Mouse (Mus musculus) layer of hippocampus, adult 18-20 months (tissue): ENCODE measurements around the gene Slc26a10. TPM values are rescaled to one million over a fixed set of nuclear protein-coding genes. Genes with fewer than 3 reads are reported as not detected.
"Not testable (repeated sequence)": the region's sequence is repeated elsewhere in the genome, so short reads cannot be mapped to it uniquely, and the experiment has no call there.

Source experiments
- DNase-seq, 2 experiments: peaks; one replicate each; pipeline ENCODE4 v3.0.0; 2022; ENCODE audit warnings: low spot score in 2 of 2
- total RNA-seq, 2 experiments: library from RNA; stranded (reverse); gene quantifications; 2 replicates each; pipeline ENCODE4 v1.2.3; 2021

Gene Slc26a10
- total RNA-seq, 2 experiments from 2014 or later = 10.2 to 13.5 TPM

- DNase-seq = peak; percentile 69 to 87
Observed at GRCm38 (mm10) chr10:127164631-127165353, 15.7 kb downstream of the Slc26a10 start, which contains the start of gene B4galnt1. Gene B4galnt1, plus strand, starts transcription at chr10:127165225.

DNA sequence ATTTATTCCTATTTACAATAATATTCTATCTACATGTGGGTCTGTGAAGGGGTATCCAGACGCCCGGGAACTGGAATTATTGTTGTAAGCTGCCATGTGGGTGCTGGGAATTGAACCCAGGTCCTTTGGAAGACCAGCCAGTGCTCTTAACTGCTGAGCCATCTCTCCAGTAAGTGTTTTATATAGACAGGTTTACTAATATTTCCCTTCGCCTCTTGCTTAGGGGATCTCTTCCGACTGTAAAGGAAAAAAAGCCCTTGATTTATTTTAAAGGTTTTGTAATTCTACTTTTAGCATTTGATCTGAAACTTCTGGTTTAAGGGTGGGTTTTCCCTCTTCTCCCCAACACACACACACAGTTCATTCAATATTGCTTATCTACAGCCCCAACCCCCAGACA lies 16.3 kb downstream of the Slc26a10 start:
- no peak for DNase-seq

GRCm38 (mm10) chr10:127162771-127163261 lies 17.6 kb downstream of the Slc26a10 start:
- DNase-seq = peak in 1 of 2 experiments; percentile 38

- DNase-seq = no peak
Observed at GRCm38 (mm10) chr10:127160728-127161127, 19.7 kb downstream of the Slc26a10 start.

- DNase-seq = peak in 1 of 2 experiments; percentile 44
Observed at GRCm38 (mm10) chr10:127160081-127160480, 20.4 kb downstream of the Slc26a10 start.

DNA sequence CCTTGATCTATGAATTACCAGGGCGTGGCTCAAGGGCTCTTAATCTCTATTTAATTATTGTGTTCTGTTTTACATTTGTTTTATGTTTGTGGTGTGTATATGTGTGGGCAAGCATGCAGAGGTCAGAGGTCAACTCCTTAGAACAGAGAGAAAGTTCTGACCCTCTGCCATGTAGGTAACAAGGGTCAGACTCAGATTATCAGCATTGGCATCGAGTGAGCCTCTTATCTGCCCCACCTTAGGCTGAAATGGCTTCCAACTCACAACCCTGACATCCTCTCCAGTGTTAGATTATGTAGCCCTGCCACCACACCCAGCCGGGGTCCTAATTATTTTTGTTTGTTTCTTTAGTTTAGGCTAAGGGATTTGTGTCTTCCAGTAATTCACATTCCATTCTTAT lies 22.0 kb downstream of the Slc26a10 start:
- DNase-seq = no peak

DNA sequence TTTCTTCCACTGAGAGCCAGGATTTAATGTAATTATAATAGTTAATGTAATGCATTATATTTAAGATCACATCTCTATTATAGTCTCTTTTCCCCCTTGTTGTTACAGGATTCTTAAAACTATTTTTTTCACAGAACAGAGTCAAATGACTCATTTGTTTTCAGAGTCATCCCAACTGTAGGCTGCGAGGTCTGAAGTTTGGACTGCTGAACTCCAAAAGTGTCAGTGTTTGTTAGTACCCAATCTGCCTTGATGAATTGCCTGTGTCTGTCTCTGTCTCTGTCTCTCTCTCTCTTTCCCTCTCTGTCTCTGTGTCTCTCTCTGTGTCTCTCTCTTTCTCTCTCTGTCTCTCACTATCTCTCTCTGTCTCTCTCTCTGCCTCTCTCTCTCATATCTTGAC lies 23.9 kb downstream of the Slc26a10 start:
- DNase-seq = no peak

GRCm38 (mm10) chr10:127156089-127156488 lies 24.4 kb downstream of the Slc26a10 start:
- no peak for DNase-seq

GRCm38 (mm10) chr10:127154652-127155051 lies 25.8 kb downstream of the Slc26a10 start:
- DNase-seq = no peak

DNA sequence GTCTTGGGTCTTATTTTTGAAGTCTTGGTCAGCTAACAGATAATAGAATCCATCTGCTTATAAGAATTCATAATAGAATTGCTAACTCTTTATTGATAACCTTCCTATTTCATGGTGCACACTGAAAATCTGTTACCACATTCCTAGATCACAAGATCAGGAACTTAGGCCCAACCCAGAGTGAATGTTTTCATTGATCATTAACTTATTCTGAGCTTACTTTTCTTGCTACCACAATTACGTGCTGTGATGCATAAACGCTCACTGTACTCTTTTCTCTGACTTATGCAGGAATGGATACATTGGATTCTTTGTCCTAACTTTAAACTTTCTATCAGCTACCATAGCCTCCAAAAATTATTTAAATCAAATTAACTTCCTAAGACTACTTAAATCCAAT lies 26.2 kb downstream of the Slc26a10 start:
- no peak for DNase-seq

GRCm38 (mm10) chr10:127153323-127153722 lies 27.1 kb downstream of the Slc26a10 start:
- no peak for DNase-seq

DNA sequence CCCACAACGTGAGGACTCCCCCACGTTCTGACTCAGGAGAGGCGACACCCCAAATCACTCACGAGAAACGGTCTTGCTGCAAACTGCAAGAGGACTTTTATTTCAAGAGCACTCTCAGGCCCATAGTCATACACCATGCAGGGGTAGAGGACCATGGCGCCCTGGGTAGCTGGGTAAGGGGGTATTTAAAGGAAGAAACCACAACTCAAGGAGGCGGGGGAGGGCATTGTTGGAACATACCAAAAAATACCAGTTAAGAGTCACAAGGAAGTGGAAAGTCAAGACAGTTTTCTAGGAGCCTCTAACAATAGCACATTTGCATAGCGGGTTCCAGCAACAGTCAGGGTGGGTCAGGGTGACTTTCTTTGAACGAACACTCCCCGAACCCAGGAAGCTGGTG lies 27.9 kb downstream of the Slc26a10 start:
- DNase-seq = not testable (repeated sequence)

- DNase-seq = not testable (repeated sequence)
Observed at GRCm38 (mm10) chr10:127151233-127151632, 29.2 kb downstream of the Slc26a10 start.

- no peak for DNase-seq
Observed at GRCm38 (mm10) chr10:127150471-127150872, 30.0 kb downstream of the Slc26a10 start.

DNA sequence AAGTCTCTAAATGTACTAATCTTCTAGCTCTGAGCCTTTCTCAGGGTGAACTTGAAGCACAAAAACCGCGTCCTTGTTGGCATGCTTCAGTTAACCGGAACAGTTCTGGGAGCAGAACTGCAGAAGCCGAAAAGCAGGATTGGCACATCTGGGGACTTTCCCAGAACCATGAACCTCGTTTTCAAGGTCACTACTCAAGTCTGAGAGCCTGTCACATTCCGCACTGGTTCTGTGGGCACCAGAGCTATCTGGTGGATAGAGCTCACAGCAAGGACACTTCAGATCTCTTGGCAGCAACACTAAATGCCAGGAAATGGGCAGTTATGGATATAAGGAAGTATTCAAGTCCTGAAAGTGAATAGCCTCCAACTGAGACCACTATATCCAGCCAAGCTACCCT lies 33.3 kb downstream of the Slc26a10 start:
- no peak for DNase-seq

GRCm38 (mm10) chr10:127145303-127145702 lies 35.1 kb downstream of the Slc26a10 start:
- no peak for DNase-seq

- DNase-seq = no peak
Observed at GRCm38 (mm10) chr10:127144536-127144935, 35.9 kb downstream of the Slc26a10 start.

DNA sequence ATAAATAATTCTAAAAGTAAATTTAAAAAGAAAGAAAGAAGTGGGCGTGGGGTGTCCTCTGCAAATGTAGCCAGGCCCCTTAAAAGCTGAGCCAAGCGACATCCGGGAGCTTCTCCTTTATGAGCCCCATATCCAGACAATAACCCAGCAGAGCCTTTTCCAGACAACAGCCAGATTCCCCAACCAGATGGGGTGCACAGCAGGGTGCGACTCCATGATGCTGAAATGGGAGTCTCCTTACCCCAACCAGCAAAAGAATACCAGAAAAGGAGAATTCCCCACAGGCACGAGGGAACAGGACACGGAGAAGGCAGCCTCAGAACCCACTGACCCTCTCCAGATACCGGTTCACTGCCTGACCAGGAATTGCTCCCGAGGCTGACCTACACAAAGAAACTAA lies 37.2 kb downstream of the Slc26a10 start:
- DNase-seq = no peak

GRCm38 (mm10) chr10:127141500-127141899 lies 38.9 kb downstream of the Slc26a10 start:
- no peak for DNase-seq

DNA sequence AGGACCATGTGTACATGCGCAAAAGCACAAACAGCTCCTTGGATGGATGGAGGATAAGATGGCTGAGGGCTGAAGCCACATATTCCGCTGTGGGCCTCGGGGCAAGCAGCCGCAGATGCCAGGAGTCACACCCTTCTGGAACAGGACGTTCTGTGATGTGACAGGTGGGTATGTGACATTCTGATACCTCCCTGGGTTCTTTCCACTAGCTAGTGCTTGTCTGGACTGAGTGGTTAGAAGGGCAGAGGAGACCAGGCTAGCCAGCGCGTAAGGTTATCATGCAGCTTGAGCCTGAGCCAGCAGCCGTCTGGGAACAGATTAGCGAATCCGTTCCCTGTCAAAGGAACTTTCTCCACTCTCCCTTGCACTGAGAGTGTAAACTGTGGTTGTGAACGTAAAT lies 39.5 kb downstream of the Slc26a10 start:
- no peak for DNase-seq

DNA sequence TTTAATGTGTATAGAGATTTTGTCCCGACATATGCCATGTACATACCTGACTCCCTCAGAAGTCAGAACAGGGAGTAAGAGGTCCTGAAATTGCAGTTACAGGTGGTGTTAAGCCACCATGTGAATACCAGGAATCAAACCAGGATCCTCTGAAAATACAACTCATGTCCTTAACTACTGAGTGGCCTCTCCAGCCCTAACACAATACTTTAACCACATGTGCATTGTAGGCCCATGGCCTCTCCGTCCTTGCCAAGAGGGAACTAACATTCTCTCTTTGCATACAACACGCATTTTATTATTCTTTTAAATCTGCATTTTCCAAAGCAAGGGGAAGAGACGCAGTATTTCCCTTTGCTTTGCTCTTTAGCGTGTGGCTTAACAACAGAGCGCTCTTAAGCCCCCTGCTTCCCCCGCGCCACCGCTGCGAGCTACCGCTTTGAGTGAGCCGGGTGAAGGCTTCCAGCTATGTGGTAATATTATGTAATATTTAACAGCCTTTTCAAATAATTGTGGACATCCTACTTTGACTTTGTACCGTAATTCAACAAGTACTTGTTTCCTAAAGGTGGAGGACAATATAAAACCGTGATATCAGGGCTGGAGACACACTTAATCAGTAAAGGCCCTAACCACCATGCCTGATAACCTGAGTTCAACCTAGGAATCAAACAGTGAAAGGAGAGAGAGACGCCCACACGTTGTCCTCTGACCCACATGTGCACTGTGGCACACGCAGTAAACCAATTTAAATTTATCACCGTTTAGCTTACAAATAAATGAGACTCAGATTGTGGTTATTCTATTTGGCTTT lies 41.9 kb downstream of the Slc26a10 start:
- no peak for DNase-seq

DNA sequence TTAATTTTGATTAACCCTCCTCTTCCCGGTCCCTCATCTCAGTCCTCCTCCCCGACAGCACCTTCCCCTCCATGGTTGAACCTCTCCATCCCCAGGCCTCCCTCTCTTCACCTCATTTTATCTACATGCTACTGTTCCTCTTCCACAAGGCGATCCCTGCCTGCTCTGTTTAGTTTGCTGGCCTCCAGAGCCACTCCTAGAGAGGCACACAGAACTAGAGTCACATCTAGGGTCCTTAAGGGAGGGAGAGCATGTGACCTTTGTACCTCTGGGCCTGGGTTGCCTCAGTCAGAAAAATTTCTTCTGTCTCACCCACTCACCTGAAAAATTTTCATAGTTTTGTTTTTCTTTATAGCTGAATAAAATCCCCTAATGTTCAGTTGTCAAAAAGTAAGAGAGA lies 42.5 kb downstream of the Slc26a10 start:
- DNase-seq = no peak
